Mouse (Mus musculus): Measurements from ENCODE around the gene Gngt2. TPM values are rescaled to one million over a fixed set of nuclear protein-coding genes. Genes with fewer than 3 reads are reported as not detected.

Gene Gngt2
- polyA plus RNA-seq, 1 experiment from 2014 or later, result 8.9 TPM

- H3K4me1 ChIP-seq, result no peaks in the 10 kb centered on the region
- H3K27me3 ChIP-seq, result no peaks in the 10 kb centered on the region
- H3K27ac ChIP-seq, result no peak overlapping the region
- no peak overlapping the region for H3K9ac ChIP-seq
- no peak for ATAC-seq (ENCODE audit: insufficient number of reproducible peaks, insufficient read depth, low FRiP score, low TSS enrichment)
- no peaks in the 10 kb centered on the region for H3K36me3 ChIP-seq
- no peak overlapping the region for H3K4me2 ChIP-seq (replicated peaks)
- peaks cover 6% of the 10 kb centered on the region for H3K9me3 ChIP-seq
- no peak overlapping the region for H3K4me3 ChIP-seq
- WGBS, result 79% methylated on average over 6 of the region's 6 CpGs
Measured at GRCm38 (mm10) chr11:95811741-95812140, 25.3 kb upstream of the Gngt2 start.

GRCm38 (mm10) chr11:95812224-95812623 lies 24.8 kb upstream of the Gngt2 start:
- H3K9ac ChIP-seq, result no peak overlapping the region
- WGBS, result 66% methylated on average over 4 of the region's 4 CpGs
- H3K36me3 ChIP-seq, result no peaks in the 10 kb centered on the region
- H3K4me1 ChIP-seq, result no peaks in the 10 kb centered on the region
- ATAC-seq (ENCODE audit: insufficient number of reproducible peaks, insufficient read depth, low FRiP score, low TSS enrichment), result no peak
- H3K27me3 ChIP-seq, result no peaks in the 10 kb centered on the region
- H3K4me3 ChIP-seq, result no peak overlapping the region
- no peak overlapping the region for H3K4me2 ChIP-seq (replicated peaks)
- H3K27ac ChIP-seq, result no peak overlapping the region
- peaks cover 6% of the 10 kb centered on the region for H3K9me3 ChIP-seq

- ATAC-seq (ENCODE audit: insufficient number of reproducible peaks, insufficient read depth, low FRiP score, low TSS enrichment), result no peak
- H3K27ac ChIP-seq, result no peak overlapping the region
- 88% methylated on average over 2 of the region's 2 CpGs for WGBS
- H3K4me1 ChIP-seq, result no peaks in the 10 kb centered on the region
- no peaks in the 10 kb centered on the region for H3K9me3 ChIP-seq
- H3K27me3 ChIP-seq, result no peaks in the 10 kb centered on the region
- no peak overlapping the region for H3K4me2 ChIP-seq (replicated peaks)
- no peak overlapping the region for H3K9ac ChIP-seq
- H3K4me3 ChIP-seq, result no peak overlapping the region
- no peaks in the 10 kb centered on the region for H3K36me3 ChIP-seq
Measured at GRCm38 (mm10) chr11:95814101-95814500, 22.9 kb upstream of the Gngt2 start.

- Histone ChIP-seq H3K9me3 (no peaks in the 10 kb centered on the region), H3K27me3 (no peaks in the 10 kb centered on the region), H3K36me3 (no peaks in the 10 kb centered on the region), H3K4me2 (replicated peaks) (no peak overlapping the region), H3K27ac (no peak overlapping the region), H3K4me1 (no peaks in the 10 kb centered on the region), H3K9ac (no peak overlapping the region), H3K4me3 (no peak overlapping the region)
- ATAC-seq (ENCODE audit: insufficient number of reproducible peaks, insufficient read depth, low FRiP score, low TSS enrichment), result no peak
- WGBS, result 54% methylated on average over 5 of the region's 5 CpGs
Measured at GRCm38 (mm10) chr11:95814857-95815256, 22.2 kb upstream of the Gngt2 start.

- H3K4me1 ChIP-seq, result no peaks in the 10 kb centered on the region
- H3K9ac ChIP-seq, result no peak overlapping the region
- ATAC-seq (ENCODE audit: insufficient number of reproducible peaks, insufficient read depth, low FRiP score, low TSS enrichment), result no peak
- H3K4me2 ChIP-seq (replicated peaks), result no peak overlapping the region
- H3K4me3 ChIP-seq, result no peak overlapping the region
- H3K27me3 ChIP-seq, result no peaks in the 10 kb centered on the region
- no peaks in the 10 kb centered on the region for H3K9me3 ChIP-seq
- H3K36me3 ChIP-seq, result no peaks in the 10 kb centered on the region
- WGBS, result 79% methylated on average over 9 of the region's 9 CpGs
- no peak overlapping the region for H3K27ac ChIP-seq
Measured at GRCm38 (mm10) chr11:95815412-95815811, 21.6 kb upstream of the Gngt2 start.

GRCm38 (mm10) chr11:95819138-95819537 lies 17.9 kb upstream of the Gngt2 start:
- WGBS, result 84% methylated on average over 8 of the region's 8 CpGs
- no peak overlapping the region for H3K4me3 ChIP-seq
- no peaks in the 10 kb centered on the region for H3K9me3 ChIP-seq
- no peak overlapping the region for H3K9ac ChIP-seq
- no peaks in the 10 kb centered on the region for H3K36me3 ChIP-seq
- no peak overlapping the region for H3K4me2 ChIP-seq (replicated peaks)
- H3K27ac ChIP-seq, result no peak overlapping the region
- H3K27me3 ChIP-seq, result peaks cover 13% of the 10 kb centered on the region
- no peak for ATAC-seq (ENCODE audit: insufficient number of reproducible peaks, insufficient read depth, low FRiP score, low TSS enrichment)
- no peaks in the 10 kb centered on the region for H3K4me1 ChIP-seq

- Histone ChIP-seq H3K36me3 (no peaks in the 10 kb centered on the region), H3K4me2 (replicated peaks) (no peak overlapping the region), H3K9ac (no peak overlapping the region), H3K9me3 (no peaks in the 10 kb centered on the region), H3K27me3 (peaks cover 33% of the 10 kb centered on the region), H3K4me1 (peaks cover 10% of the 10 kb centered on the region; the same call in 1 of the 2 replicates), H3K4me3 (no peak overlapping the region), H3K27ac (no peak overlapping the region)
- no peak for ATAC-seq (ENCODE audit: insufficient number of reproducible peaks, insufficient read depth, low FRiP score, low TSS enrichment)
- WGBS, result 79% methylated on average over 3 of the region's 3 CpGs
Measured at GRCm38 (mm10) chr11:95821511-95821910, 15.5 kb upstream of the Gngt2 start.

- Histone ChIP-seq H3K36me3 (no peaks in the 10 kb centered on the region), H3K4me1 (peaks cover 10% of the 10 kb centered on the region; the same call in 1 of the 2 replicates), H3K9ac (no peak overlapping the region), H3K4me3 (no peak overlapping the region), H3K9me3 (no peaks in the 10 kb centered on the region), H3K4me2 (replicated peaks) (no peak overlapping the region), H3K27ac (no peak overlapping the region), H3K27me3 (peaks cover 43% of the 10 kb centered on the region)
- ATAC-seq (ENCODE audit: insufficient number of reproducible peaks, insufficient read depth, low FRiP score, low TSS enrichment), result no peak
- WGBS, result 96% methylated on average over 4 of the region's 4 CpGs
Measured at GRCm38 (mm10) chr11:95822437-95822836, 14.6 kb upstream of the Gngt2 start.

GRCm38 (mm10) chr11:95824071-95824876 lies 12.7 kb upstream of the Gngt2 start, which contains the start of gene Phospho1:
Phospho1 (plus strand) TSS chr11:95824499.
- Histone ChIP-seq H3K27ac (no peak within 1 kb of the TSS), H3K27me3 (peaks cover 59% of the 10 kb centered on the region), H3K9me3 (no peaks in the 10 kb centered on the region), H3K4me1 (peaks cover 10% of the 10 kb centered on the region; the same call in 1 of the 2 replicates), H3K4me3 (peak within 1 kb of the TSS; percentile 72), H3K36me3 (no peaks in the 10 kb centered on the region), H3K4me2 (replicated peaks) (peak within 1 kb of the TSS; percentile 96), H3K9ac (peak within 1 kb of the TSS; percentile 64)
- WGBS, result under 1% methylated on average over 73 of the region's 78 CpGs
- ATAC-seq (ENCODE audit: insufficient number of reproducible peaks, insufficient read depth, low FRiP score, low TSS enrichment), result peak; percentile 90

GRCm38 (mm10) chr11:95824877-95825243 lies 12.2 kb upstream of the Gngt2 start:
- ATAC-seq (ENCODE audit: insufficient number of reproducible peaks, insufficient read depth, low FRiP score, low TSS enrichment), result no peak
- peak overlapping the region; percentile 72 for H3K4me3 ChIP-seq
- peak overlapping the region; percentile 64 for H3K9ac ChIP-seq
- peaks cover 10% of the 10 kb centered on the region; the same call in 1 of the 2 replicates for H3K4me1 ChIP-seq
- 2% methylated on average over 11 of the region's 11 CpGs for WGBS
- H3K9me3 ChIP-seq, result no peaks in the 10 kb centered on the region
- peaks cover 65% of the 10 kb centered on the region for H3K27me3 ChIP-seq
- H3K4me2 ChIP-seq (replicated peaks), result peak overlapping the region; percentile 96
- no peak overlapping the region for H3K27ac ChIP-seq
- no peaks in the 10 kb centered on the region for H3K36me3 ChIP-seq

- no peaks in the 10 kb centered on the region for H3K36me3 ChIP-seq
- no peak overlapping the region for H3K4me2 ChIP-seq (replicated peaks)
- no peak for ATAC-seq (ENCODE audit: insufficient number of reproducible peaks, insufficient read depth, low FRiP score, low TSS enrichment)
- H3K27ac ChIP-seq, result no peak overlapping the region
- 51% methylated on average over 3 of the region's 3 CpGs for WGBS
- H3K4me1 ChIP-seq, result peaks cover 17% of the 10 kb centered on the region
- no peaks in the 10 kb centered on the region for H3K9me3 ChIP-seq
- H3K9ac ChIP-seq, result no peak overlapping the region
- H3K27me3 ChIP-seq, result peaks cover 73% of the 10 kb centered on the region
- H3K4me3 ChIP-seq, result no peak overlapping the region
Measured at GRCm38 (mm10) chr11:95825625-95826024, 11.4 kb upstream of the Gngt2 start.

- Histone ChIP-seq H3K4me1 (peaks cover 24% of the 10 kb centered on the region), H3K27me3 (peaks cover 82% of the 10 kb centered on the region), H3K27ac (no peak overlapping the region), H3K4me3 (no peak overlapping the region), H3K4me2 (replicated peaks) (no peak overlapping the region), H3K9ac (no peak overlapping the region), H3K36me3 (no peaks in the 10 kb centered on the region), H3K9me3 (no peaks in the 10 kb centered on the region)
- WGBS, result 55% methylated on average over 6 of the region's 6 CpGs
- ATAC-seq (ENCODE audit: insufficient number of reproducible peaks, insufficient read depth, low FRiP score, low TSS enrichment), result no peak
Measured at GRCm38 (mm10) chr11:95826317-95827167, 10.5 kb upstream of the Gngt2 start.

Data from embryonic facial prominence, embryonic 12.5 days (tissue).